Mouse (Mus musculus) heart, embryonic 13.5 days (tissue): ENCODE data around the gene Dand5. TPM values are rescaled to one million over a fixed set of nuclear protein-coding genes. Genes with fewer than 3 reads are reported as not detected.

Source experiments
- microRNA-seq: library from miRNA; unstranded; fragments of <30 nt; microRNA quantifications from one replicate; pipeline ENCODE4, GENCODE M21; 2016
- polyA plus RNA-seq: library from polyadenylated mRNA; unstranded; fragments of >200 nt; fragmentation: Nextera tagmentation; extraction: Ambion mirVana; gene quantifications from 2 replicates; pipeline ENCODE4 v1.2.1, GENCODE M21; 2015

Gene Dand5
- polyA plus RNA-seq, 1 experiment from 2014 or later = 6.3 TPM

Small RNA genes lying within 50 kb of the gene (microRNA-seq; reads per million reads assigned to microRNA genes)
- 3.7 reads per million, percentile 15 among the genes with 10 or more reads in this experiment for gene Mir7069

Other genes starting within 250 kb of the Dand5 start
- gene Ier2, start 160.0 kb downstream of the Dand5 start, polyA plus RNA-seq = 43.0 and 44.8 TPM in 2 replicates
- 47.6 and 51.6 TPM in 2 replicates for gene Trmt1, start 136.5 kb downstream of the Dand5 start, polyA plus RNA-seq
- gene Nacc1, start 135.0 kb downstream of the Dand5 start, polyA plus RNA-seq = 15.1 and 15.7 TPM in 2 replicates
- gene Lyl1, start 121.4 kb downstream of the Dand5 start, polyA plus RNA-seq = 15.4 and 17.1 TPM in 2 replicates
- gene G430095P16Rik, start 99.8 kb downstream of the Dand5 start, polyA plus RNA-seq = 7.8 and 8.9 TPM in 2 replicates
- gene Nfix, start 22.5 kb downstream of the Dand5 start, polyA plus RNA-seq = 10.0 and 11.7 TPM in 2 replicates
- 50.2 and 52.3 TPM in 2 replicates for gene Gadd45gip1, start 8.7 kb upstream of the Dand5 start, polyA plus RNA-seq
- gene Rad23a, start 17.8 kb upstream of the Dand5 start, polyA plus RNA-seq = 108 and 123 TPM in 2 replicates
- 711 and 772 TPM in 2 replicates for gene Calr, start 24.1 kb upstream of the Dand5 start, polyA plus RNA-seq
- 58.3 and 63.1 TPM in 2 replicates for gene Farsa, start 34.2 kb upstream of the Dand5 start, polyA plus RNA-seq
- gene Syce2, start 49.3 kb upstream of the Dand5 start, polyA plus RNA-seq = 37.2 and 38.5 TPM in 2 replicates
- gene Gcdh, start 71.1 kb upstream of the Dand5 start, polyA plus RNA-seq = 31.0 and 37.5 TPM in 2 replicates
- 4.9 and 15.6 TPM in 2 replicates for gene Klf1, start 79.1 kb upstream of the Dand5 start, polyA plus RNA-seq
- 5.3 and 5.9 TPM in 2 replicates for gene Dnase2a, start 85.7 kb upstream of the Dand5 start, polyA plus RNA-seq
- 0.11 and 0.19 TPM in 2 replicates for gene Mast1, start 114.5 kb upstream of the Dand5 start, polyA plus RNA-seq
- gene Rtbdn, start 124.2 kb upstream of the Dand5 start, polyA plus RNA-seq = 0.17 and 0.32 TPM in 2 replicates
- not detected in 2 replicates for gene Gm49661, start 146.6 kb upstream of the Dand5 start, polyA plus RNA-seq
- 733 and 747 TPM in 2 replicates for gene Prdx2, start 146.8 kb upstream of the Dand5 start, polyA plus RNA-seq
- 82.8 and 83.4 TPM in 2 replicates for gene Rnaseh2a, start 146.9 kb upstream of the Dand5 start, polyA plus RNA-seq
- gene Junb, start 155.9 kb upstream of the Dand5 start, polyA plus RNA-seq = 12.8 and 12.9 TPM in 2 replicates
- gene Hook2, start 167.8 kb upstream of the Dand5 start, polyA plus RNA-seq = 7.2 and 7.3 TPM in 2 replicates
- not detected in 2 replicates for gene Best2, start 191.7 kb upstream of the Dand5 start, polyA plus RNA-seq
- gene Asna1, start 202.5 kb upstream of the Dand5 start, polyA plus RNA-seq = 113 and 127 TPM in 2 replicates
- 73.4 and 75.1 TPM in 2 replicates for gene Trir, start 204.0 kb upstream of the Dand5 start, polyA plus RNA-seq
- 23.2 and 25.3 TPM in 2 replicates for gene Tnpo2, start 214.1 kb upstream of the Dand5 start, polyA plus RNA-seq
- 18.5 and 19.8 TPM in 2 replicates for gene Fbxw9, start 237.2 kb upstream of the Dand5 start, polyA plus RNA-seq
- gene Gm5741, start 245.2 kb upstream of the Dand5 start, polyA plus RNA-seq = 0.57 TPM in 1 of 2 replicates, not detected in the other
- gene Dhps, start 248.9 kb upstream of the Dand5 start, polyA plus RNA-seq = 51.9 and 60.4 TPM in 2 replicates